33 mouse cellular contexts compared by ENCODE assay signal in the genomic region with DNA sequence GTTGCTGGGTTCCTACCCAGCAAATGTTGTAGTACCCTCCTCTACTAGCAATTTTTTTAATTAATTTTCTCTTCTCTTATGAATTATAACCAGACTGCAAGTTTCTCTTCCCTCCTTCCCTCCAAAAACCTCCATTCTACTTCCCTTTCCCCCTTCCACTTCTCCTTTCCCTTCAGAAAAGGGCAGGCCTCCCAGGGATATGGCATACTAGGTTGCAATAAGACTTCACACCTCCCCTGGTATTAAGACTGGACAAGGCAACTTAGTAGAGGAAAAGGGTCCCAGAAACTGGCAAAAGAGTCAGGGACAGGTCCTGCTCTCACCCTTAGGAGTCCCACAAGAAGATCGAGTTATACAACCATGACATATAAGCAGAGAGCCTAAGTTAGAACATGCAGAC. TPM values are rescaled to one million over a fixed set of nuclear protein-coding genes. Genes with fewer than 3 reads are reported as not detected.
DNase-seq lines count a peak whose midpoint lies in the region; ATAC-seq and TF ChIP-seq lines count a peak whose summit lies in the region.
"Had no signal": no experiment of that assay in that cellular context is flagged by ENCODE, and none has a peak within 500 bp of the region (broad histone marks: within the 10 kb centered on the region; RNA-seq: fewer than 3 reads in every experiment).

No protein-coding gene starts in this region.

- peak; percentile 25 for DNase-seq in A20 (ENCODE audit: low read depth, low spot score)
- no peak for DNase-seq in adrenal gland, adult 2 months
- no peak for DNase-seq in gastrocnemius, postnatal 36 days
- DNase-seq in natural killer cell, adult 2 months (ENCODE audit: low spot score in 2 of 2), result no peak
- DNase-seq: adrenal gland, postnatal 14 days; cerebellum, adult 18-20 months; cerebellum, adult 9-10 months; cerebellum, postnatal 14 days; forebrain, postnatal 0 days; gastrocnemius, adult 2 months; gastrocnemius, postnatal 14 days; heart, postnatal 10 days; heart, postnatal 36 days had no signal

- H3K4me1 ChIP-seq in bone marrow macrophage, adult 2 months (ENCODE audit: control insufficient read depth, insufficient read depth, low read length), result peaks cover 32% of the 10 kb centered on the region
- H3K4me1 ChIP-seq: embryonic facial prominence, embryonic 12.5 days; embryonic facial prominence, embryonic 15.5 days; heart, embryonic 12.5 days; heart, embryonic 15.5 days; hindbrain, embryonic 10.5 days; hindbrain, embryonic 13.5 days; intestine, embryonic 15.5 days had no signal

- TF ChIP-seq CTCF in bone marrow macrophage, adult 2 months (IDR thresholded peaks at IDR 0.05; ENCODE audit: low read depth, low read length), result no peak

- peak overlapping the region; percentile 47 for H3K27ac ChIP-seq in bone marrow macrophage, adult 2 months (ENCODE audit: insufficient read depth, low read depth, low read length)
- H3K27ac ChIP-seq: embryonic facial prominence, embryonic 12.5 days; embryonic facial prominence, embryonic 15.5 days; gastrocnemius, adult 2 months; heart, embryonic 15.5 days; hindbrain, embryonic 10.5 days; hindbrain, embryonic 13.5 days; intestine, embryonic 15.5 days had no signal

- TF ChIP-seq POLR2A in bone marrow macrophage, adult 2 months (IDR thresholded peaks at IDR 0.05; ENCODE audit: borderline replicate concordance, low read depth, low read length), result no peak

- intact Hi-C loops in gastrocnemius, postnatal 36 days (cut with DNase I), result no loop called here

- H3K4me3 ChIP-seq in bone marrow macrophage, adult 2 months (ENCODE audit: insufficient read depth, low read length), result no peak overlapping the region
- H3K4me3 ChIP-seq: embryonic facial prominence, embryonic 12.5 days; embryonic facial prominence, embryonic 15.5 days; gastrocnemius, adult 2 months; heart, embryonic 12.5 days; heart, embryonic 15.5 days; hindbrain, embryonic 10.5 days; hindbrain, embryonic 13.5 days; intestine, embryonic 15.5 days had no signal

- peak; percentile 64 for ATAC-seq in granulocyte monocyte progenitor cell, adult 5-6 weeks (replicated peaks; ENCODE audit: poor library complexity, severe bottlenecking)
- ATAC-seq in megakaryocyte progenitor cell, adult 5-6 weeks (replicated peaks; ENCODE audit: poor library complexity), result peak; percentile 46
- ATAC-seq: forebrain, embryonic 14.5 days; forebrain, postnatal 0 days; hindbrain, embryonic 16.5 days; intestine, embryonic 15.5 days had no signal

RNA-seq across cellular contexts. Expression of a gene that starts 20.0 kb away (rescaled TPM):
- not detected in 2 replicates for polyA plus RNA-seq in bone marrow macrophage, adult 2 months (2012; ENCODE audit: insufficient read depth, insufficient read length, missing spikeins)
- not detected in 2 replicates for total RNA-seq in granulocyte monocyte progenitor cell, adult 5-6 weeks (2014; fragmentation: Nextera tagmentation)
- total RNA-seq in granulocyte monocyte progenitor cell, adult 5-6 weeks (2017), result not detected in 2 replicates
- total RNA-seq in megakaryocyte progenitor cell, adult 5-6 weeks (2015), result 0.17 TPM in 1 of 2 replicates, not detected in the other
- total RNA-seq in megakaryocyte progenitor cell, adult 5-6 weeks (2017), result 1.5 TPM in 1 of 2 replicates, not detected in the other
- 1 to 10 TPM; 3.5 to 3.9 TPM for total RNA-seq in adrenal gland, adult 2 months (2021)
- polyA plus RNA-seq in adrenal gland, adult 2 months (2012; rRNA removed), result 0.57 and 0.95 TPM in 2 replicates
- under 1 TPM; 0.48 to 0.54 TPM for total RNA-seq in gastrocnemius, postnatal 36 days (2021)
- total RNA-seq: ES-E14; forebrain, postnatal 0 days had no signal
- polyA plus RNA-seq: brain, embryonic 14.5 days; embryonic facial prominence, embryonic 12.5 days; embryonic facial prominence, embryonic 15.5 days; forebrain, embryonic 11.5 days; forebrain, embryonic 14.5 days; forebrain, postnatal 0 days; frontal cortex, adult 2 months; heart, embryonic 12.5 days; hindbrain, embryonic 10.5 days; hindbrain, embryonic 13.5 days; hindbrain, embryonic 16.5 days had no signal

RNA-seq across cellular contexts. Expression of a gene that starts 43.1 kb away (rescaled TPM):
- polyA plus RNA-seq in bone marrow macrophage, adult 2 months (2012; ENCODE audit: insufficient read depth, insufficient read length, missing spikeins), result not detected in 2 replicates
- total RNA-seq in granulocyte monocyte progenitor cell, adult 5-6 weeks (2014; fragmentation: Nextera tagmentation), result not detected in 2 replicates
- not detected in 2 replicates for total RNA-seq in granulocyte monocyte progenitor cell, adult 5-6 weeks (2017)
- not detected in 2 replicates for total RNA-seq in megakaryocyte progenitor cell, adult 5-6 weeks (2015)
- total RNA-seq in megakaryocyte progenitor cell, adult 5-6 weeks (2017), result not detected in 2 replicates
- total RNA-seq in adrenal gland, adult 2 months (2021), result not detected
- polyA plus RNA-seq in adrenal gland, adult 2 months (2012; rRNA removed), result not detected in 2 replicates
- not detected for total RNA-seq in gastrocnemius, postnatal 36 days (2021)
- total RNA-seq: adrenal gland, adult 18-20 months; adrenal gland, postnatal 14 days; adrenal gland, postnatal 4 days; ES-E14; forebrain, postnatal 0 days; gastrocnemius, adult 2 months; gastrocnemius, postnatal 14 days; heart, adult 8-10 months; heart, postnatal 10 days; heart, postnatal 36 days had no signal
- polyA plus RNA-seq: brain, embryonic 14.5 days; embryonic facial prominence, embryonic 12.5 days; embryonic facial prominence, embryonic 15.5 days; forebrain, embryonic 11.5 days; forebrain, embryonic 14.5 days; forebrain, postnatal 0 days; frontal cortex, adult 2 months; gonadal fat pad, adult 2 months; heart, embryonic 12.5 days; heart, embryonic 15.5 days; hindbrain, embryonic 10.5 days; hindbrain, embryonic 13.5 days; hindbrain, embryonic 16.5 days had no signal
